Mouse (Mus musculus) lung, postnatal 36 days (tissue): ENCODE data around the gene Slc13a1.
"Not testable (repeated sequence)": the region's sequence is repeated elsewhere in the genome, so short reads cannot be mapped to it uniquely, and the experiment has no call there.

Experiments
- DNase-seq: peaks from one replicate; pipeline ENCODE4 v3.0.0; 2022; ENCODE audit warnings: mixed read lengths

Slc13a1 gene

DNA sequence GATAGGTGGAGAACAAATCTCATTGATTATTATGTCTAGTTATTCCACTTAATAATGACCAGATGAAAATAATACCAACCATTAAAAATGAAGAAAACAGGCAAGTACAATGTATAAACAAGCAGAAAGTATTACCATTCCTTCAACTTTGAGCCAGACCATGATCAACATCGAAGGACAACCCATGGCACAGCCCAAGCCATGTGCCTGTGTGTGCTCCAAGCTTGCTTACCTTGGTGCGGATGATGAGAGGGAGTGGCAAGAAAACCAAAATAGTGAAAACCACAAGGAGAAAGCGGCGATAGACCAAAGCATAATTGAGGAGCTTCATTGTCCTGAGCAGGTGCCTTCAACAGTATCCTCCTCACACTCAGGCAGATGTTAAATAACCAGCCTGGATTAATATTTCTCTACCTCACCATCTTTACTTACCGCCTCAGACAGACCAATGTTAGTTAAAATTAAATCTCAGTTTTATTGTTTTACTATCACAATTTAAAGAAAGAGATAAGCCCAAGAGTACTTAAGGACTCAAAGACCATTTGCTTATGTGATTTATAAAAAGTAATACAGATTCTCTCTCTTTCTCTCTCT, at the start of gene Slc13a1:
Slc13a1 (minus strand) TSS at position 359 of the 594 bp plus-strand sequence.
- DNase-seq, result no peak

DNA sequence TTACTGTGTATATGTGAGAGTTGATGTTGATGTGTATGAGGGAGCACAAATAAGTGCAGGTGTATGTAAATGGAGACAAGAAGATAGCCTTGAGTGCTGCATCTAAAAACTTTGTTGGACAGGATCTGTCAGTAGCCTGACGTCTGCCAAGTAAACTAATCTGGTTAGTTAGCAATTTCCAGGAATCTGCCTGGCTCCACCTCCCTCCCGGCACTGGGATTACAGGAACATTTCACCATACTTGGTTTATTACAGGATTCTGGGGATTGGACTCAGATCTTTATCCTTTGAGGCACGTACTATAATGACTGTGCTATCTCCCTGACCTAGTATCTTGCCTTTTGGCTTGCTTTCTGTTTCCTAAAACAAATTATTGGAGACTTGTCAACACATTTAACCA, 40.0 kb upstream of the Slc13a1 start:
- DNase-seq, result no peak

DNA sequence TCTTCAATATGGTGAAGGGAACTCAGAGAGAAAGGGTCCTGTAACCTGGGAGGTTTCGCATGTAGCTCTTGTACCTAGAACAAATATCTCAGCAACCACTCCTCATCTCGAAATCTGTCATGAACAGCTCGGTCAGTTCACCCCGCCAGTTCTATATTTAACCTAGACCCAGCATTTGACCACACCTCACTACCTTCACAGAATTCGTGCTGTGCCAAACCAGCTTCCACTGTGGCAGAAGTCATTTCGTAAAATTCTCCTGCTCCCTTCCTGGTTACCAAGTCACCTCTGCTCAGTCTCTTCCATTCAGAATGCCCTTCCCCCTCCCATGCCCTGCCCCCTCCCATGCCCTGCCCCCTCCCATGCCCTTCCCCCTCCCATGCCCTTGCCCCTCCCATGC, 34.3 kb upstream of the Slc13a1 start:
- DNase-seq, result no peak

DNA sequence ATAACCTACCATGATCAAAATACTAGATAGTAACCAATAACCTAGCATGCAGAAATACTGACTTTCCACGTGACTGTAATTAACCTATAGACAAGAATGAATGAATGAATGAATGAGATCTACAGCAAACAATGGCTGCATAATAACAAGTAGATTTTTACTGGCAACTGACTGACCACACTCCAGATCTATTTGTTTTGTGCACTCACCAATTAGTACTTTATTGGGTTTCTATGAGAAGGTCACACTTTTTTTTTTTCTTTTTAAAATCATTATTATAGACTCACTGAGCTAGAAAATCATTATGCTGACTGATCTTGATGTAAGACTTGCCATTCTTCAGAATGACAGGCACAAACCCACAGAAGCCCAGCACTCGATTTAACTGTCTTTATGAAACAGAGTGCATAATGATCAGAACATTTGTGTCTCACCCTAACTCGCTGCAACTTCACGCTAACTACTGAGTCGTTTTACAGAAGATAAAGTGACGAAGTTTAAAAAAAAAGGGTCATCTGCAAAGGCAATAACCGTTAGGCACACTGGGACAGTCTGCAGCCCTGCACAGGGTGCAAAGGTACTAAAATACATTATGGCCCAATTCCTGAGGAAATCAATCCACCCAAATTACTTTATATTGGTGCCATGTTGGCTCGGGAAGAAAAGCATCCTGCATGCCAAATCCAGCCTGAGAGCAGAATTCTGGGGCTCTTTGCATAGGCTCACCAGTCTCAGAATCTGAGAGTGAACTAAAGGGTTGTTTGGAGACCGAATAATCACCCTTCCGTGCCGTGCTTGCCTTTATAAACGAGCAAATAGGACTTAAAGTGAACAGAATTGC, 33.0 kb upstream of the Slc13a1 start:
- no peak for DNase-seq

DNA sequence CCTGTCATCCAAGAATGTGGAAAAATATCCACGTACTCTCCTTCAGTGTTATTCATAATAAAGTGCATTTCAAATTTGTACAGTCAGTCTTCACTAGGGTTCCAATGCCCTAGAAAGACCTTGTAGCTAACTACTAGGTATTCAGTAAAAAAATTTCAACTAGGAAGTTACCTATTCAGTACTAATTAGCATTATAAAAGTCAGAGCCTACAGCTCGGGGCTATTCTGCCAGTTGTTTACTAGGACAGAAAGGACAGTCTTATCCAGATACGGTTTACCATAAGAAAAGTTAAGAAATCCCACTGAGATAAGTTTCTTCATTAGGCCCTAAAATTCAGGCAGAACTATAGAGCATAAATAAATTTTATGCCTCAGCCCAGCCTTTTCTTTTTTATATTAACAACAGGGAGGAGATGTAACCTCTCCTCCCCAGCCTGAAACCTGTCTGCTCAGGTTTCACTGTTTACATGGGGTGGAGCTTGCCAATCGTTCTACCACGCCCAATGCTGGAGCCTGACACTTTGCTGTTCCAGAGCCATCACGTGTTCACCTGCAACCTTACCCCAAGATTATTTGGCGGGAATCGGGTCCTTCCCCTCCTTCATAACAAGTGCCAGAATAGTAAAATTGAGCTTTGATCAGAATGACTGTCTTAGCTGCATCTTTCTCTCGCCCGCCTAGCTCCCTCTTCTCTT, 29.8 kb upstream of the Slc13a1 start:
- DNase-seq, result not testable (repeated sequence)

DNA sequence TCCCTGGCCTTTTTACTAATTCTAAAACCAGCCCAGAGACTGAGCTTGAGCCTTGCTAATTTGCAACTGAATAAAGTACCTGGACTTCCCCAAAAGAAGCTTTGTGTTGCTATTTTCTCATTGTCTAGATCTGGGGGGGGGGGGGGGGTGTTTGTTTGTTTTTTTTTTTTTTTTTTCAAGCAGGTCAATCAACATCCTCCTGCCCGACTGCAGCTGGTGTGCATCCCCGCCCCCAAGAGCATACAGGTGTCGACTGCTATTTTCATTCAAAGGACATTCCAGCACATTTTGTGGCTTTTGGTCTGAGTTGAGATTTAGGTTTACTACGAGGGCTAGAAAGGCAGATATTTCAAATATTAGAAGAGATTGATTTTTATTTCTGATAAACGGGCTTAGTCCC, 28.5 kb upstream of the Slc13a1 start:
- not testable (repeated sequence) for DNase-seq

DNA sequence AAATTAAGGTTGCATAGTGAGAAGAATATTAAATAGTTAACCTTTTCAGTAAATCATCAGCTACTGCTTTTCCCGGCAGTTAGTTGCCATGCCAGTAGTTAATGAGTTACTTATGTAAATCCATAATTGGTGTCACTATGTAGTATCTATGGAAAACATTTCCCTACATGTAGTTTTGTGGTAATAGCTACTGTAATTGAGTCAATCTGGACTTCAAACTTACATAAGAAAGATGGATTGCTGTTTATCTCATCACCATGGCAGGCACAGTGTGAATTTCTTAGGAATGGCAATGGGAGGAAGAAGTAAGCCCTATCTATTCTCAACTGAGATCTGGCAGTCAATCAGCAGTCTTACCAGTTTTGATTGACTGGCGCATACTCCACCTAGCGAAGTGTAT, 15.5 kb upstream of the Slc13a1 start:
- no peak for DNase-seq

DNA sequence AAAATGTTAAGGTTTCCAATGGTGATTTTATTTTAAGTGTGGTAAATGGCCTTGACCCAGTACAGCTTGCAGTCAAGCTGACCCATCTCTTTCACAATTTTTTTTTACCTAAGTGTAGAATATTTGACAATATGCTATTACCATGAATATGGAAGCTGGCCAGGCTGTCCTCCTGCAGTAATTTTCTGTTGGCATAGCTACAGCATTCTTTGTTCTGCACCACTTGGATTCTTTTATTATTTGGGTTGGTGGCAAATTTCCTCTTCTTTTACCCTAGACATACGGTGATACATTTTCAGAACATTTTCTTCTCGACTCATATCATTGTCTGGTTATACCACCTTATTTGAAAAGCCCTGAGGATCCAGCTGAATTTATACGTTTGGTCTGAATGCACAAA, 7.5 kb upstream of the Slc13a1 start:
- no peak for DNase-seq

DNA sequence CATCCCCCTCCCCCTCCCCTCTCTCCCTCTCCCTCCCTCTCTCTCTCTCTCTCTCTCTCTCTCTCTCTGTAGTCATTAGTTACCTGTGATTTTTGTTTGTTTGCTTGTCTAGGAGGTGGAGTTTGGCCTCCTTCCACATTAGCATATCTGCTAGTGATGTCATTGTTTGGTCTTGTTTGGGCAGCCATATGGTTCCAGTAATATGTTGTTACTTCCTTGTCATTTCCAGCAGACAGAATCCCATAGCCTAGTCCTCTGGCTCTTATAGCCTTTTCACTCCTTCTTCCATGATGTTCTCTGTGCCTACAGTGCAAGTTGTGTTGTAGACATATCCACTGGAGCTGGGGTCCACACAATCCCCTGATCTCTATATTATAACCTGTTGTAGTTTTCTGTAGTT, 6.1 kb upstream of the Slc13a1 start:
- no peak for DNase-seq

DNA sequence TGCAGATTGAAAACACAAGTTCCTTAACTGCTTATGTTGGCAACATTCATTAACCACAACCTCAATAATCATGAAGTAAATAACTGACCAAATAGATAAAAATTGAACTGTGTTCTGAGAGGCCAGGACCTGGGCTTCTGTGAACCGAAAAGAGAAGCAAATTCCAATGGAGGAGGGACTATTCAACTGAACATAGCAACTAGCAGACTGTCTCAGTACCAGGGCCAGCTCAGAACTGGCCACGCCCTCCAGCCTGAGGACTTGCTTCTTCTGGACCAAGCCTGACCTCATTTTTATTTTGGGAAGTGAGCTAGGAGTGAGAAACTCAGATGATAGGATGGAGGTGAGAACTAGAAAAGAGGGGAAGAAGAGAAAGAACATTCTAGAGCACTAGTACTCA, 4.8 kb upstream of the Slc13a1 start:
- no peak for DNase-seq

DNA sequence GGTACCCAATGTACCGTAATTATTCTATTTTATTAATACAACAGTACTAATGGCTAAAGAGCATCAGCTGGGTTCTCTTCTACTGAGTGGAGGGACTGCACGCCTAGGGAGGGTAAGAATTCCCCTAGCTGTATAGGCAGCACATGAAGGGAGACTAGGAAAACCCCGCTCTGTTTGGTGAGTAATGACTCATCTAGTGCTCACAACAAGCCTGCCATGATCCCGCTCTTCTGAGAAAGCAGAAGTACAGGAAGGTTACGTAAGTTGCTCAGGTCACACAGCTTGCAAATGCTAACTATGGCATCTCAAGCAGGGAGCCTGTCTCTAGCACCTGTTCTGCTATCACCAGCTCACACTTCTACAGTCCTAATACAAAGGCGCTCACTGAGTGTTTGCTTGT, 1.1 kb downstream of the Slc13a1 start:
- DNase-seq, result no peak

DNA sequence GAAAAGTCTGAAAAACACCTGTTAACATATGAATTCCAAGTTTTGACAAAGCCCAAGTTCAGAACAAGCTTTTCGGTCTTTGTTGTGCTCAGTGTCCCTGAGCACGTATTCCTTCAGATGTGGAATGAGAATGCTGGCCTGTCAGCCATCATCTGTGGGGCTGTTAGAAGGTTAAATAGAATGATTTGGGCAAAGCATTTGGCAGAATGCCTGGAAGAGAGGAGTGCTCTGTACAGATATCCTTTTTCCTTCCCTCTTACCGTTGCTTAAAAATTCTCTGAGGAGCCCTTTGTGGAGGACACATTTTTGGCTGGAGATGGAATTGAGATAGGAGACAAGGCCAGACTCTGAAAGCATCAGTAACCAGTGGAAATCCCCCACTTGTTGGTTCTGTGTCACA, 2.6 kb downstream of the Slc13a1 start:
- DNase-seq, result no peak

DNA sequence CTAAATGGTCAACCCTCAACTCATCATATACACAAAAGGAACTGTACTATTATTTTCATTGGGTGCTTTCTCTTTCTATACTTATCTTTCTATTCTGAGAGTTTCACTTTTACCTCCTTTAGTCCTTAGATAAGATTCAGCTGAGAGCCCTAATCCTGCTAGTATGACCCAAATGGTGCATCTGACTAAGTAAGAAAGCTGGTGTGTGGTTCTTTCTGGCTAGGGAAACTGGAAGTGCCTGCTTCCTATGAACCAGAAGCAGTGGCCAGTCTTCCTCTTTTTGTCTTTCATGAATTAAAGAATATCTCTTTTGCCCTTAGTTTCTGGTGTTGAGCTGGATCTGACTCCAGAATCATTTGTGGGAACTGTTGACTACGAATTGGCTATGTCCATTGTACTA, 8.1 kb downstream of the Slc13a1 start:
- DNase-seq, result no peak

DNA sequence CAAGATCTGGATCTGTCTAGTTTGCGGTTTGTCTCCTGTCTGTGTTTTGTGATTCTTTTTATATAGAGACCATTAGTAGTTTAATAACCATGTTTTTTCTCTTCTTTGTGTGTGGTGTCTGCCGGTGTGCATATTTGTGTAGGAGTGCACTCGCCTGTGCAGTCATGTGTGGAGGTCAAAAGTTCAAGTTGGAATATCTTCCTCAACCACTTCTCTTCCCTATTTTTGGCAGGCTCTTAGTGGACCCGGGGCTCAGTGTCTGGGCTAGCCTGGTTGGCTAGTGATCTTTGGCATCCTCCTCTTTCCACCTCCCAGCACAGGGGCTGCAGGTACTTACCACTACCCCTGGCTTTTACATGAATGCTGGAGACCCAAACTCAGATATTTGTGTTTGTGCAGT, 13.0 kb downstream of the Slc13a1 start:
- DNase-seq, result no peak

DNA sequence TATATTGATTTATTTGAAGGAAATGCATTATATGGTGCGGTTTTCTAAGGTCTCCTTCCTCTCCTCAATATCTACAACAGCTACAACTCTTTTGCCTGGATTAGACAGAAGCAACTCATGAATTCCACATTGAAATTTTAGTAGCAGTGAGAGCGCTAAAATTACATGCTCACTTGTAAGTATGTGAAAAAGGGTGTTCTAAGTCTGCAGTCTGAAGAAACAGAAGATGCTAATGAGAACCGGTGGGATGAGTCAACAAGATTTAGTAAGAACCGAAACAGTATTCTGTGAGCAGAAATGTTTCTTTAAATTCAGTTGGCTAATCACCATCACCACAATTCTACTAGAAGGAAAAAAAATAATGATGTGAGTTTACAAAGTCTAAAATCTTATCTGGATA, 34.9 kb downstream of the Slc13a1 start:
- DNase-seq, result no peak

DNA sequence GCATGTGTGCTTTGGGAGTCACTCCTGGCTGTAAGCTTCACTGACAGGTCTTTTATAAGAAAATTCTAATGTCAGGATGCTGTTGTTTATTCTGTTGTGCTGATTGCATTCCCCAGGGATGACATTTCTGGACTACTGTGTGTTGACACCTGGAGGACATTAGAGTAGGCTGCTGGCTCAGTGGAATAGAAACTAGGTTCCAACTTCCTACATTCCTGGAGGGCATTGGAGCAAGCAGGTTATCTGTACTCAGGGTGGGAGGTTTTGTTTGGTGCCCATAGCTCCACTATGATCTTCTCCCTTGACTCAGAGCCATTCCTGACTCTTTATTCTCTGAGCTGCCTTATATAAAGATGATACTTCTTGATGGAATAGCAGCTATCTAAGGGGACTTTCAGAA, 45.3 kb downstream of the Slc13a1 start:
- no peak for DNase-seq

DNA sequence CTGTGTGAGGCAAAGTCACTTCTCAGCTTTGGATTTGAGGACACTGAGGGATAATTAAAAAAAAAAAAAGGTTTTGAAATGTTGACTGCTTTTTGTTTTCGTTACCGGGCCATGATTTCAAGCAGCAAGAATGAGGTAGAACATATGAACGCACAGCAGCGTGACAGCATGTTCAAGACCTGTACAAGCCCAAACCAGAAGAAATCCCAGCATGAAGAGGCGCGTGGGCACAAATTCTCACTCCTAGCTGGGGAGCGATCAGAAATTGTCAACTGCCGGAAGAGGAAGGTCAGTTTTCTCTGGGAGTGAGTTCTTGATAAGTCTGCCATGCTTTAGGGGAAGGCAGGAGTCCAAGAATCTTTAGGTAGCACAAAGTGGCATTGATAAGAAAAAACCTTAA, 56.3 kb downstream of the Slc13a1 start:
- no peak for DNase-seq

DNA sequence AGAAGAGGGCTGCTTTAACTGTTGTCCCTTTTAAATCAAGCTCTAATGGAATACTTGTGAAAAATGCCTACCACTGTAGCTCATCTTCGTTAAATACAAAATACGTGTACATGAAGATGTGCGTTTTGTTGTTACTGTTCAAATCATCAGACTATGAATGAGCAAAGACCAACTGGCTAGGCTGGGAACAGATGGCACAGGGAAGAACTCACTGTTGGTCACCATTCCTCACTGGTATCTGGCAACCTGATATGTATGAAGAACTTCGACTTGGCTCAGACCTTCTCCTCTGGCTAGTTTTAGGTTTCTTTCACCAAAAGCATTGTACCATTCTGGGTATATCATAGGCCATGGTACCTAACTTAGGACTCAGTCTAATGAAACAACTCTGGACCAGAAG, 59.4 kb downstream of the Slc13a1 start:
- DNase-seq, result no peak

DNA sequence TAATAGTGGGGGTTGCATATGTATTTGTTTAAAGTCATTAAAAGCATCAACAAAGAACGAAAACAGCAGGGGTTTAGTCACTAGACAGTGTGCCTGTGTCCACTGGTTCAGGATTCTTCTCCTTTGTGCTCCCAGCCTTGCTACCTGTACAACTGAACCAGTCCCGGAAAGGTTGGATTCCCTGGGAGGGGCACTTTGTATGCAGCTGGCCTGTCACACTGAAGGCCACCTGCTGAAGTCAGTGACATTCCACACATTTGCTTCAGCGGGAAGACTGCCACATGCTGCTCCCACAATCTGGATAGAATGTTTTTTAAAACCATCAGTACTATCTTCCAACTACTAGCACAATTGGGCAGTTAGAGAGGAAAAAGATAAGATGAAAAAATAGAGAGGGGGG, 61.7 kb downstream of the Slc13a1 start:
- no peak for DNase-seq

DNA sequence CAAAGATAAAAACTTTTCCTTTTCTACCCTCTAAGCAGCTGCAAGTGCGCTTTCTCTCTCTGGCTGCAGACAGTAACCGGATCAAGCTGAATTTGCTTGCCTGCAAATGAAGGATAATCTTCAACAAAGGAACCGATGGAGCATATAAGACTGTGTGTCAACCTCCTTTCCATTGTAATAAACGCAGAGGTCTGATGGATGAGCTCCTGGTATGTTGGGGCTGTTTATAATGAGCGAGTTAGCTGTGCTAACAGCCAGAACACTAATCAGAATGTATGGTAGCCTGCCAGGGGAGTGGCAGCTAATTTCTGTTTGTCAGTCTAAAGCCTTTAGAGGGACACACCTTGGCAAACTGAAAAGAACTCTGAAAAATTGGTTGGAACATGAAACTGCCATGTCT, 62.2 kb downstream of the Slc13a1 start:
- no peak for DNase-seq

DNA sequence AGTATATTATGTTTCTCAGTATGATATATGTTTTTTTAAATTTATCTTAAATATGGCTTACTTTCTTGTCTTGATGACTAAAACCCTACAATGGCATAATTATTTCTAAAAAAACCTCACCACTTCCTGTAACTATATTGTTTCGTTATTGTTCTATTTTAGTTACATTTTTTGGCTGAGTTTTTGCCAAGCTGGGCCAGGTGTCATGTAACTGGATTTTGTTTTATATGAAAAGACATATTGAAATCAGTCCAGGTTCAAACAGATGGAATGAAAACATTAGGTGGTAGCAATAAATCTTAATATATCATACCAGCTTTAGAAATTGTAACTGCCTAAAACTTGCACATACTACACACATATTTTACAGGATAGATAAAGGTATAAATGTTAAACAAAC, 66.6 kb downstream of the Slc13a1 start:
- DNase-seq, result no peak

DNA sequence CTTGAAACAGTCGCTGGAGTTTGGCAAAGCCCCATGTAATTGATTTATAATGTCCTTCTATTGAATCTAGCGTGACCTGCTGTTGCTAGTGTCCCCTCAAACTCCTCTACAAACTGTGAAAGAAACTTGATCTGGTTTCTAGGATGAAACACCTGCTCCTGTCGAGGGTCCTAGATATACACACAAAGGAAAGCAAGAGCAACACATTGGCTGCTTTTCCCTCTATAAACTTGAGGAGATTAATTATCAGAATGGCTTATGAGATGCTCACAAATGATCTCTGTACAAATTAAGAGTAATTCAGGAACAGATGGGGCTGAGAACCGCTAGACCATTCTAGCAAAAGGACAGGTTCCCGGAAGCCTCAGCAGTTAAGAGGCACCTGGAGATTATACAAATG, 67.2 kb downstream of the Slc13a1 start:
- DNase-seq, result no peak

DNA sequence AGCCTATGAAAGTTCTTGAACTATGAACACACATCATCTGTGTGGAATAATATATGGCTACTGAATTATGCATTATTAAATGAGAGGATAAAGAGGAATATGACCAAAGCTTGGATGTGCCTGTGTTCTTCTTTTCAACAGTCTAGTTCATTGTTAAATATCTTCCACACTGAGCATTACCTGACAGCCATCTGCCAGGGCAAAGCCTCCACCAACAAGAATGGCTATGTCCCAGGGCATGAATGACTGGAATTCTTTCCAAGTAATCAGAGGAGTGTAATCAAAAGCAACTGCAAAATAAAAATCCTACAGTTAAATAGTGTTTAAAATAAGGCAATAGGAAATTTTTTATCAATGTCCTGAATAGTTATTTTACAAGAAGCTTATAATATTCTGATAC, 70.5 kb downstream of the Slc13a1 start:
- DNase-seq, result no peak

DNA sequence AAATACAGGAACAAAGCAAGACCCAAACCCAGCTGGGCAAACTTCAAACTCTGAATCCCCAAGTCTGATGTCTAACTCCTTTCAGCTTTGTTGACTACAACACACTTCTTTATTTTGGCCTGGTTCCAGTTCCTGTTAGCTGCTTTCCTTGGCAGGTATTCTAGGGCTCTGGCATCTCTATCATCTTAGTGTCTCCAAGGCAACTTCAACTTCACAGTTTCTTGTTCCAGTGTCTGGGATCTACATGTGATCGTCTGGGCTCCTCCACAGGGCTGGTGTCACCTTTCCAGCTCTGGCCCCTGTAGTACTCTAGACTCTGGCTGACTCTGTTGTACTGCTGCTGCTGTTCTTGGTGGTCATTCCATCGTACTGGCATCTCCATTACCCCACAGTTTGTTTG, 91.8 kb downstream of the Slc13a1 start:
- no peak for DNase-seq
